Mouse (Mus musculus) adrenal gland, adult 2 months (tissue): Measurements from ENCODE around the gene Syne3. TPM values are rescaled to one million over a fixed set of nuclear protein-coding genes. Genes with fewer than 3 reads are reported as not detected.

Source experiments
- DNase-seq: peaks from one replicate; pipeline ENCODE4 v3.0.0; 2021
- polyA plus RNA-seq: library from polyadenylated mRNA; depleted of rRNA; stranded (reverse); fragments of >200 nt; gene quantifications from 2 replicates; pipeline ENCODE4 v1.2.3, GENCODE M21; 2012
- total RNA-seq, 2 experiments: library from RNA; stranded (reverse); gene quantifications; 2 replicates each; pipeline ENCODE4 v1.2.3; 2021

Gene Syne3
- total and polyA plus RNA-seq, 3 experiments: 4.3 to 16.1 (median 9.1) TPM

DNA sequence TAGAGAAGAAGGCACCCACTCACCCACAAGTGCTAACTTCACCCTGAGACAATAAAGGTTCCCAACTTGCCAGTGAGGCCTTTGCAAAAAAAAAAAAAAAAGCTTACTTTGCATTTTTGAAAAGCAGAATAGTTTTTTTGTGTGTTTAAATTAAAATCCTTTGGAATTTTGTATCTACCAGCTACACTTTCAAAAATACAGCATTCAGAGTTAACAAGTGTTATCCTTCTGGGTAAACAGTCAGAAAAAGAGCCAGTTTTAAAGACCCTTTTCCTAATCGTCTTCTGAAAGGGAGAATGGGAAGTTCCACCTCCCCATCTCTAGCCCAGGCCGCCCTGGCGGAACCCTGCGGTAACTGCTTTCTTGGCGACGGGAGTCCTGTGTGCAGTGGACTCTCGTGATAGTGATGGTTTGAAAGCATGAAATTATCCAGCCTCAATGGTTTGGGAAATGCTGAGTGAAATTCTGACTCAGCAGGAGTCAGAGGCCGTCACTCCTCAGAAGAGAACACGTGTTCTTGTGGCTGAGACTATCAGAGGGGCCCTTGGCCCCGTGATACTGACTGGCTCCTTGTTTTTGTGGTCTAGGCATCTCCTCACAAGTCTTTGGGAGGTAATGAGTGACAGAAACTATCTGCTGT is 16.5 kb upstream of the Syne3 start:
- DNase-seq: no peak

DNA sequence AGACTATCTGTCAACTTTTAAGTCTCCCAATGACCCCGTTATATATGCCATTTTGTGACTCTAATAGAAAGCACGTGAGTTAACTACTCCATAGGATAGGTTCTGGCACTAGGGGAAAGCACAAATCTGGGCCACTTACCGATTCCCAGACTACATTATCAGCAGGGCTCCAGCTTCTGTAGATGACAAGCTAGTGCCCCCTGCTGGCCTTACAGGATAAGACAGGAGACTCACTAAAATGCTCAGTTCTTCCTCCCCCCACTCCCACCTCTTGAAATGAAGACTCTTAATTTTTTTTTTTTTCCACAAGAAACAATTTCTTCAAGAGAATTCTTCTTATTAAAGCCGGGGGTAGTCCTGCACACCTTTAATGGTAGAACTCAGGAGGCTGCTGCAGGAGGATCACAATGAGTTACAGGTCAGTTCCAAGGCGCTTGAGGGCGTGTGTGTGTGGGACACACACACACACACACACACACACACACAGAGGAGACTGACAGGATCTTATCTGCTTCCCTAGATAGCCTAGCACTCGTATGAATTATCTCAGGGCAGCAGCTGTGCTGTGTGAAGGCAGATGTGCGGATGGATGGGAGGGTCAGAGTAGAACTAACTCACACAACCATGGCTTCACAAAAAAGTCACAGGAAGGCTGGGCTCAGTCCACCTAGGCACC is 15.8 kb upstream of the Syne3 start:
- peak; percentile 73 for DNase-seq

DNA sequence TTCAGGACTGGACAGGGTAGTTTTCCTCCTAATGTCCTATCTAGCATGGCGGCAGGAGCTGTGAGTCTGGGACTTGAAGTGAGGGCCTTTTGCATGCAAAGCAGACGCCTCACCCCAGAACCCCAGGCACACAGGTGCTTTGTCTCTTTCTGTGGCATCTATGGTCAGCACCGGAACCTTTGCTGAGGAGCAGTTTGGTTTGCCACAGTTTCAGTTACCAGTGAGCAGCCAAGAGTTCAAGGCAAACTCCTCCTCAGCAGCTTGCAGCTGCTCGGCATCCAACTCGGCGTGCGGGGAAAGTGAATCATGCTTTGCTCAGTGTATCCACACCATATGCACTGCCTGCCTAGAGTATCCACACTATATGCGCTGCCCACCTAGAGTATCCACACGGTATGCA is 13.2 kb upstream of the Syne3 start:
- DNase-seq: no peak

DNA sequence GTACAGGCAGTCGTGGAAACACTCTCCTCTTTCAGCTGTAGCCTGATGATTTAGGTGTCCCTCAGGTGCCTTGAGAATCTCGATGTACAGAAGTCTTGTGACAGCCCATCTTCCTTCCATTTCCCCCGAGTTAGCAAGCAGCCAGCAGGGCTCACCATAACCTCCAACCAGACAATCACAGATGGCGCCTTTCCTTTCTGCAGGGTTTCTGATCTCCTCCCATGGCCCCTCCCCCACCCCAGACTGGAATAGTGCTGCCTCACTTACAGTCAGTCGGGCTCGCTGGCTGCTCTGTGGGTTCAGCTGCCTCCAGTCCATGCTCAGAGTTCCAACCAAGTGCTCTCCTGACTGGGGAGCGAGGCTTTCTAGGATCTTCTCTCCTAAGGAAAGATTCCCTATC is 12.5 kb upstream of the Syne3 start:
- no peak for DNase-seq

DNA sequence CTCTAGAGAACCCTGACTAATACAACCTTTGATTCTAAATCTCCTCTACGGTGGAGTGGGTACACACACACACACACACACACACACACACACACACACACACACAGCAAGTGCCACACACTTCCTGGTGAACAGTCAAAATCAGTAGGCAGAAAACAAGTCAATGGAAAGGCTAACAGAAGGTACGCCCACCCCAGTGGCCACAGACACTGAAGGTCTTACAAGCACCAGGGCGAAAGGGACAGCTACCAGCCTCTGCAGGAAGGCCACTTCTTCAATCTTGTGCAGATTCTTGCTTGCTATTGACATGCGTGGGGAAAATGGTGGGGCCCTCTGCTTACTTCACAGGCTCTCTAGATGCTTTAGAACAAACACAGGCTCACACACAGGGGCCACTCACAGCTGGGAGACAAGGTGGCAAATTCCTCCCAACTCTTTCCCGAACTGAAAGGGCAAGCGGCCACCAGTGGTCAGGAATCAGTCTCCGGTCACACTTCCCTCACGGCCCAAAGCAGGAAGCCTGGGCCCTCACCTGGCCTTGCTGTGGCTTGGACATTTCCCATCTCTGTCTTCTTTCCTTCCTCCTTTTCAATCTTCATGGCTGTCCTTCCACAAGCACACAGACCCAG is 11.9 kb upstream of the Syne3 start:
- DNase-seq: no peak

DNA sequence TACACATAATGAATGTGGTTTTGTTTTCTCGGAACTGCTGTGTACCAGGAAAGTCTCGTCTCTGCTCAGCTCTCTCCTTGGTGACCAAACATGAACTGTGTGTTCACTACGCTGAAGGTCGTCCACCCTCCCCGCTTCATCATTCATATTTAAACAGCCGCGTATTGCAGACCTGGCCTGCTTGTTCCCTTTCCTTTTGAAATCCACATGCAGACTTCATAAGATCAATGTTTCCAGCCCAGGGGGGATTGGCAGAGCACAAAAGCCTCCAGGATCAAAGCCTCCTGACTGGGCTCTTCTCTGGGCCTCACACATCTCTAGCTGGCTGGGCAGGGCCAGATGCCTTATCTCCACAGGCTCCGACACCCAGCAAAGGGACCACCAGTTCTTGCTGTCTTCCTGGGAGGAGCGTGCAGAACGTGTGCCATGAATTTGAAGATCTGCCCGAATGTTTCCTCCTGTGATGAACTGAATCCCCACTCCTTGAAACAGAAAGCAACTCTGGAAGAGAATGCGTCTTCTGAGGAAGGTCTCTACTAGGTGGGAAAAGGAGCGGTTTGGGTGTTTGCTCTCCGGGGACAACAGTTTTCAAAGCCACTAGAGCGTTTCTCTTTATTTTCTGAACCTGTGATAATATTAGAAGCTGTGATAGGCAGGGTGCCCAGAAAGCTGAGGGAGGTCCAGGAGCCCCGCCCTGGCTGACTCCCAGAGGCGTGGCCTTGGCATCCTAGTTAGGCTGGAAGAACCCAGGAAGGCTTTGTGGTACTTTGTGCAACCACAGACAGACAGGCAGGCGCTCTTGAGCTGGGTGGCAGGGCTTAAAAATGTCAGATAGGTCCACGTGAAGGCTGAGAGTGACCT is 10.0 kb upstream of the Syne3 start:
- peak; percentile 92 for DNase-seq

DNA sequence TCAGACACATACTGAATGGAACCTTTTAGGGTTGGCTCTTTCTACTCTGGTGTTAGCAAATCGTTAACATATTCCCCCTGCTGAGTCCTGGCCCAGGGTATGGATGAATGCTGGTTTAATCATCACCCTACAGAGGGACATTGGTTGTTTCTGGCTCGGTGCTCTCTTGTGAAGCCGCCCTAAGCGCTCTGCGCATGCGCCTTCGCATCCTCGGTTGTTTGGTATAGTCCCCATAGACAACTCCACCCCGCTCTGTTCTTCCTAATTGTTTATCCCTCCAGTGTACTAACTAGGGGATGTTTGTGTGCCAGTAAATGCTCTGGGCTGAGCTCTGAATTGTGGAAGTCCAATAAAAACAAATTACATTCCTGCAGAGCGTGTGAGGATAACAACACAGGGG is 7.0 kb upstream of the Syne3 start:
- DNase-seq: no peak

DNA sequence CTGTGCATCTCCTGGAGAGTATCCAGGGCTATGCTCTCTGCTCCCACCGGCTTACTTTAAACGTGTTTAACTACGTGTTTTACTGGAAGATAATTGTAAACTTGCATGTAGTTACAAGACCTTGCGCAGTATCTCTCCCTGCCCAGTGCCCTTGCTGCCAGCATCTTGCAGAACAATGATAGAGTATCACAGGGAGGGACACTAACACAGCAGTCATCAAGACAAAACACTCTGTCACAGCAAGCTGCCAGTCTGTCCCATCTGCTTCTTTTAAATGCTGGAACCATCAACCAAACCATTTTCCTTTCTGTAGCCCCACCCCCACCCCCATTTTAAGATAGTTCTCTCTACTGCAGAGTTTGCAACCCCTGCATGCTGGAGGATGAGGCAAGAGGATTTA is 6.6 kb upstream of the Syne3 start:
- no peak for DNase-seq

DNA sequence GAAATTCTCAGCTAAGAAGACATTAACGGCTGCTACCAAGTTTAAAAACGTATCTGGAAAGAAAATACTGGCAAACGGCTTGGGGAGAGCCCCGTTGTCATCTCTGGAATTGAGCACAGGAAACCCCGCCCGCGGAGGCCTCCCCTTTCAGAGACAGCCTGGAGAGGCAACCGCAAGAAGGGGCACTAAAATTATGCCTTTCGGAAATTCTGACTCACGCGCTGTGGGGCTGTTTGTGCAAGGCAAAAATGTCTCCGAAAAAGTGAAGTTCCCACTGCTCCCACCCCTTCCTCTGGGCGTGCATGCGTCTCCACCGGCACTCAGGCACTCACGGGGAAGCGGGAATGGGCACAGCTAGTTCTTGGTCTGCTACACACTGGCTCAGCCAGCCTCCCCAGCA is 3.5 kb upstream of the Syne3 start:
- DNase-seq: peak; percentile 82

DNA sequence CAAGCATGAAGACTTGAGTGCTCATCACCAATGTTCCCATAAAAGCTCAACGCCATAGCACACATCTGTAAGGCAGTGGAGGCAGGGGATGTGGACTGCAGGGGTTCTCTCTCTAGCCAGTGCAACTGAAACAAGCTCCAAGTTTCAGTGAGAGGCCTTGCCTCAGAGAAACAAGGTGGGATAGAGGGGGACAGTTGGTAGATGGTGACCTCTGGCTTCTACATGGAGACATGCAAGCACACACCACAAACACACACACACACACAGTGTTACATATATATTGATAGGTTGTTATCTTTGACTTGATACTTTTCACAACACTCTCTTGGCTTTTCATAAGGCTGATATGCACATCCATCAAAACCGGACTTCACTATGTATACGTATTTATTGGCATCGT is 2.7 kb upstream of the Syne3 start:
- no peak for DNase-seq

DNA sequence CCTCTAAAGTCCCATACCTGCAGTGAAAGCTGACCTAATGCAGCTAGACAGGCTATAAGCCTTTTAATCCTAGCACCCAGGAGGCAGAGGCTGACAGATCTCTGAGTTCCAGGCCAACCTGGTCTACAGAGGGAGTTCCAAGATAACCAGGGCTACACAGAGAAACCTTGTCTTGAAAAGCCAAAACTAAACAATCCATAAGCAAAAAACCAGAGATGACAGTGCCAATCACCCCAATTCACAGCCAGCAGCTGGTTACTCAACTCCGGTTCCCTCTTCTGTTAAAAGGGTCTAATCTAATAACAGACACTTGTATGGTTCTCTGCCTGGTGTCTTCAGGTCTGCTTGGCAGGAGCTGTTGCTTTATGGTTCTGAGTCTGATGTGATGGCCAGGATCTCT is 2.0 kb upstream of the Syne3 start:
- no peak for DNase-seq

DNA sequence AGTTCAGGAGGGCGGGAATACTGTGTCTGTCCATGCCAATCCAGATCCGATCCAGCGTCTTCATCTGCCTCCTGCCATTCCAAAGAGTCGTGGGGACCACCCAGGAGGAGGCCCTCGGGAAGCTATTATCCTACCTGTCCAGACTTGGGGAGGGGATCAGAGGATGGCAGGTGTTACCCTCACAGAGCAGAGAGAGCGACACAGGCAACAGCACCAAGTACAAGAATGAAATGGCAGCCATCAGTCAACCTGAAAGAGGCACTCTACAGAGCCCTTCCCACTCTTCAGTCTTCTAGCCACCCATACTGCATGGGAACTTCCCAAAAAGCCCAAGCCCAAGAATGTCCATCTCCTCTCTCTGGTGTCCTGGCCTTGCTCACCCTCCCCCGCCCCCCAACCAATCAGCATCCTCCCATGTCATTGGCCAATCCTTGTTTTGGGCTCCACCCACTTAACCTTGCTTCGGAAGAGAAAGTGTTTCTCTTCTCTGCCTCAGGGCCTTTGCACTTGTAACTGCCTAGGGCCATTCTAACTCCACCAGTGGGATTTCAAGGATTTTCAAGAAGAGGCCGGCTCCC is 693 bp upstream of the Syne3 start:
- DNase-seq: no peak

DNA sequence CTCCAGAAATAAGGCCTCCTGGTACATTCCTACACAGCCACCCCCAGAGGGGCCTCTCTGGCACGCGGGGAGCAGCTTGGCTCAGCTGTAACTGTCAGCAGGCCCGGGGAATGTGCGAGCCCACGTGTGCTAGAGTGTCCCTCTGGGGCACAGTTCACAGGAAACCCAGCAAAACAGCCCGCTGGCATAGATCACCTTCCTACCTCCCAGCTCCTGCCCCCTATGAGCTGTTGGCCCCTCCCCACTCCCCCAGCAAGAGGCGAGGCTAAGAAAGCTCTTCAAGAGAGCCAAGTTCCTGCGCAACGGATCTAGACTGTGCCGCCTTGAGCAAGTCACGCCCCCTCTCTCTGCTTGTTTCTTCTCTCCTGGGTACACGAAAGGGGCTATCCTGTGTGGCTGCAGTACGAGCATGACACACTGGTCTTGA is 844 bp downstream of the Syne3 start:
- peak; percentile 64 for DNase-seq

DNA sequence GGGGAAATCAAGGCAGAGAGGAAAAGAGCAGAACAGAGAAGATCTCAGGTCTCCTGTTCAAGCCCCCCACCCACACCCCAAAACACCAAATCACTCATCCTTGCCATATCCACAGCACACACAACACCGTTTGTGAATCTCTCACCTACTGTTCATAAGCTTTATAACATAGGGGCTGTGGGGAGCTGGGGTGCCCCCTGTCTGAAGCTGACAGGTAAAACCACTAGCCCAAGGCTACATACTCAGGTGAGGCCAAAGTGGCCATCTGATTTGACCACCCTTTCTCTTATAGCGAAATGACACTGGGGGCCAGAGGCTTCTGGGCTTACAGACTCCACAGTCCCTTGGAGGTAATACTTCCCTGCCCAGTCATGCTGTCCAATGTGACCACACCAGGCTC is 1.5 kb downstream of the Syne3 start:
- DNase-seq: no peak

DNA sequence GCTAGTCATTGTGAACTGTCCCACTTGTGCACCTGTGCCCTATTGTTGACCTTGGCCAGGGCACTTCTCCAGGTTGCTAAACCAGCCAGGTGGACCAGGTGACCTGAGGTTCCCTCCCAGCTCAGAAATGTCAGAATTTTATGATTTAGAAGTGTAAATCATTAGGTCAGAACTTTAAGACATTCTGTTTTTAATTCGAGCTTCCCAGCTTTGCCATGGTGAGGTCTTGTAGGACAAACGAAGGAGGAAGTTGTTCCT is 4.0 kb downstream of the Syne3 start:
- DNase-seq: no peak

DNA sequence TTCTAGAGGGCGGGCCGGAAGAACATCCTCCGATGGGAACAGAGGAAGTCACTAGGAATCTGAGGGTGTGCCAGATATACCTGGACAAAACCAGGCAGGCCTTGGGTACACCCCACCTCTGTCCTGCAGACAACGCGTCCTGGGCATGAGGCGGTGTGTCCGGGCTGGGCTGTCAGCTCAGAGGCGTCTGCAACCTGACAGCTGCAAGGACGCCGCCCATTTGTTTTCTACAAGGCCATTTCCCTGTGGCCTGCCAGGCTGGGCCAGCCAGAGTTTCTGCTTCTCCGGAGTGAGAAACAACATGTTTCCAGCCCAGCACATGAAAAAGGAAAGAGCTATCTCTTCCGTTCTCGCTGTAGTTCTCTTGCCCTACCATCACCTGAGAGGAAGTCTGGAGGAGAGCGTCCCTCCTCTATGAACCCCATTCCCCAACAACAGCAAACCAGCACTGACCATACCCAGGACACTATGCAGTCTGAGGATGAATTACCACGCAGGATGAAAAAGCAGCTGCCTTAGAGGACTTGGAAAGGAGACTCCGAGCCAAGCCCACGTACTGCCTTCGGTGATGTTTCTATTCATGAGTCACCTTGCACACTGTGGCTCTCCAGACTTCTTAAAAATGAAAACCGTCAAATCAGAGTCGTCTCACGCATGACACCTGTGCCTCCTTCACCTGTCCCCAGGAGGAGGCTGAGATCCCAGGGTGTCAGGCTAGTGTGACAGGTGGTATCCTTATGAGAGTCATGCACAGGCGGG is 4.5 kb downstream of the Syne3 start:
- peak; percentile 81 for DNase-seq

DNA sequence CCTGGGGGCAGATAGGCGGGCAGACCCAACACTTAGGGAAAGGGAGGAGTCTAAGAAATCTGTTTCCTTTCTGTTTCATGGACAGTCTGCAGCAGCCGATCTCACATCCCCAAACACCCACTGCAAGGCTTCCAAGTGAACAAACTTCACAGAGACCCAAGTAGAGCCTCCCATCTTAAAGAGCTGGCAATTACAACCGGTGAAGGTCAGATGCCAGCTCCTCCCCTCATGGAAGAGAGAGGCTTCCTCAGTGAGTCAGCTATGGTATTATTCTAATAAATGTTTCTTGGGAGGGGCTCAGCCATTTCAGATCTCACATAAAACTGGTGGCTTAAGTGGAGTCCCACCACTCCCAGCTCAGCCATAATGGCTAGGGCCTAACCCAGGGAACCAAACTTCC is 5.9 kb downstream of the Syne3 start:
- no peak for DNase-seq

DNA sequence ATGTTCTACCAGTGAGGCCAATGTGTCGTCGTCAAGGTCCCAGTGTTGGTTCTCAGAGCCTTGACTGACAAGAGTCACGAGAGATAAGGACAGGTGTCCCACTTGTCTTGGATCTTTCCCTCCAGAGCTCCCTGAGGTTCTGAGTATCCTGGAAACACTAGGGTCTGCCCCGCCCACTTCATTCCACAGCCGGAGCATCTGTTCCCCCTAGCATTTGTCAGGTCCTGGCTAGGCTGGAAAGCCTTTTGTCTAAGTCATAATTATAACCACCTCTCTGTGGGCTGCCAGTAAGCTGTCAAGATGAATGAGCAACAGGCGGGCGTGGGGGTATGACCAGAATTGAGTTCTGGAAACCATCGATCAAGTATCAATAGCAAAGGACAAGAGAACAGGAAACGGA is 6.5 kb downstream of the Syne3 start:
- DNase-seq: no peak

DNA sequence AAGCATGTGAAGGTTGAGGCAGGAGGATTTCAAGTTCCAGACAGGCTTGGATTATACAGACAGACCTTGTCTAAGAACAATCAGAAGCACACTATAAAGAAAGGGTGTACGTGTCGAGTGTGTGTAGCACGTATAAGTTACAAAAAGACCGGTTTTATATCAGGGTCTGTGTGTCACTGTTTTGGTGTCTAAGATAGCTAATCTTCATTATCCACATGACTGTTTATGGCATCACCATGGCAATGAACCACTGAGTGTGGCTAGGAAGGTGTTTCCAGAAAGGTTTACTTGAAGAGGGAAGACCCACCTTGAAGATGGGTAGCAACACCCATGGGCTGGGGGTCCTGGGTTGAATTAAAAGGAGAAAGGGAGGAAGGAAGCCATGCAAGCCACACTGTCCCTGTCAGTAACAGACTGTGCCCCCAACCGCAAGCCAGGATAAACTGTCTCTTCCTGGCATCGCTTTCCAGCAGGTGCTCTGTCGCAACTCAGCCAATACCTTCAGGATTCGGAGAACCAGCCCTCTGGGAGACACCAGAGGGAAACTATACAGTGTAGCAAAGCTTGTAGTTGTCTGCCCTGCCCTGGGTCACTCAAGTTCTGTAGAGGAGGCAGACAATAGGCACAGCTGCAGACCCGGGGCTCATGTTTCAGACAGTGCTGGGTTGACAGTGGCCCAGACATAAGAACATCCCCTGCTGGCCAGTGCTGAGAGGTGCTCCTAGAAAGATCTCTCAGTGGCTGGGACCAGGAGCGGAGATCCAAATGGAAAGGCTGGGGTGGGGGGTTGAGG is 7.1 kb downstream of the Syne3 start:
- DNase-seq: no peak

DNA sequence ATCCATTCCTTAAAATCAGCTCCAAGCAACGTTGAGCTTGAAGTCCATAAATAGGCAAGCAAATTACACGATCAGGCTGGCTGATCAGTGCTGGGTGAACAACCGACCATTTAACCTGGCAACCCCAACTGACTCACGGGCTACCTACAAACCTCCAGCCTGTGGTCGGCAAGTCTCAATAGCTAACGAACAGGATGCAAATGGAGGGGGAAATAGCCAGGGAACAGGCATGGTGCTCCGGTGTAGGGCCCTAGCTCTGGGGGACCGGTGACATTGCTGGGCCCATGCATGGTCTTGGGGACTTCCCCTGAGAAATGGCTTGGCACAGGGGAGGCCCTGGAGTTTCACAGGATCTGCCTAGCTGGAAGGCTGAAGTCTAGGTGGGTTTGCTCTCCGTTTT is 8.3 kb downstream of the Syne3 start:
- DNase-seq: no peak
